Mouse (Mus musculus): ENCODE results near the gene 3830406C13Rik. TPM values are rescaled to one million over a fixed set of nuclear protein-coding genes. Genes with fewer than 3 reads are reported as not detected.

3830406C13Rik gene
- polyA plus RNA-seq, 1 experiment: 7.2 TPM

DNA sequence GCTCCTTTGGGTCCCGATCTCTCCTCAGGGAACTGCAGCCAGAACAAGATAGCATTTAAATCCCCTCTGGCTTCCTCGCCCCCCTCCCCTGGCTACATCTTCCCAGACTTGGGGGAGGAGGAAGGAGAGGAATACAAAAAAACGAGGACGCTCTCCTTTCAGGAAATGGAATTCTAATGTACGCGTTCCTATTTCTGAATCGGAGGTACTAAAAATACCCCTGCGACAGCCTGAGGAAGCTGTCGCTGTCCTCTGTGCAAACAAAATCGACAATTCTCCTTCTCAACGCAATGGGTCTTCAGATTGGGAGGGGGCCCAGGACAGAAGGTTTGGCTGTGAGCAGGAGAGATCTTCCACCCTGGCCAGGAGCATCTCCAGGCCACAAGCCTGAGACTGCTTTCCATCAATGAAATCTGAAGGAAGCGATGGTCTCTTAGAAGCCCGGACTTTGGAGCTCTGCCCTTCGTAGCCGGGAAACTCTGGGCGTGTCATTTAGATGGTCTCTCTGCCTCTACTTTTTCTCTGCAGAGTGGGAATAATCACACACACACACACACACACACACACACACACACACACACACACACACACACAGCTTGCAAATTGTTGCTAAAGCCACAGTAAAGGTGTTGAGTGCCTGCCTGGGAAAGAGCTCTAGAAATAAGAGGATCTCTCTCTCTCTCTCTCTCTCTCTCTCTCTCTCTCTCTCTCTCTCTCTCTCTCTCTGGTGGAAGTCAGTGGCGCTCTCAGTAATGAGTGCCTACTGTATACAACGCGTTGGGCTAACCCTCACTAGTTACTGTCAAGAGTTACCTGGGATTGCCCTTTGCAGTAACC lies 56.5 kb downstream of the 3830406C13Rik start:
- no peak overlapping the region for H3K4me3 ChIP-seq (ENCODE audit: insufficient read depth, poor library complexity, severe bottlenecking)

DNA sequence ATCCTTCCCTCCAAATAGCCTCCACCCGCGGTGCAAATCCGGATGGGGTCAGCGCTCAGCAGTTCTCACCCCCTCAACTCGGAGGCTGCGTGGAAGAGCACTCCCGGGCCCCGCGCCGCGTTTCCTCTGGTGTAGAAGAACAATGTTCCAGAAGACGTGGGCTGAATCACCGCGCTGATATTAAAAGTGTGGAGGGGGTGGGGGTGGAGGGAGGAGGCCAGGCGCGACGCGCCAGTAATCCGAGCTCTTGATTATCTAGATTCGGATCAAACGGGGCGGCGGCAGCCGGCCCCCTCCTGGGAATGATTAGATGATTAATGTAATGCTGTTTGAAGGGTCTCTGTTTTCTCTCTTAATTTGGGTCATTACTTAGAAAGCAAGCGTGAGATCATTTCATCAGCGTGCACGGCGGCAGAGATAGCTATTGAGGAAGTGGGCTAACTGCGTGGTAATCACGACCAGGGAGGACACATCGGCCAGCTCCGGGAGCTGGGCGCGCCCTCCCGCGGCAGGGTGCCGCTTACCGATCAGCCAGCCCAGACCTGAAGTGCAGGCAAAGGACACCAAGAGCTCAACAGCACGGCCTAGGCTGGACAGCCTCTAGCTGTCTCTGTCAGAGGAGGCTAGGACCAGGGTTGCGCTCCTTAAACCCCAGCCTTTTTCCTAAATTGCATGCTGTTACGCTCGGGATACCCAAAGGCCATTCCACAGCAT lies 57.3 kb downstream of the 3830406C13Rik start:
- H3K79me2 ChIP-seq (ENCODE audit: control insufficient read depth, insufficient read depth): no peaks in the 10 kb centered on the region
- H3ac ChIP-seq (ENCODE audit: control insufficient read depth, insufficient read length, low read depth): no peak overlapping the region
- H3K36me3 ChIP-seq (ENCODE audit: control insufficient read depth, insufficient read depth): no peaks in the 10 kb centered on the region
- no peak for TF ChIP-seq MAX (IDR thresholded peaks at IDR 0.05)
- no peak for TF ChIP-seq CEBPB (IDR thresholded peaks at IDR 0.05; ENCODE audit: low read depth)
- TF ChIP-seq USF1 (IDR thresholded peaks at IDR 0.05; ENCODE audit: low read depth): no peak
- no peak for TF ChIP-seq CTCF (IDR thresholded peaks at IDR 0.05; ENCODE audit: control insufficient read depth, insufficient read depth, insufficient read length)
- no peak for TF ChIP-seq MYOG (IDR thresholded peaks at IDR 0.05; ENCODE audit: control insufficient read depth, extremely low read depth, insufficient read length)
- TF ChIP-seq FOSL1 (IDR thresholded peaks at IDR 0.05; ENCODE audit: insufficient read depth, low read length, poor library complexity, severe bottlenecking): no peak
- TF ChIP-seq MYOD1 (IDR thresholded peaks at IDR 0.05; ENCODE audit: control insufficient read depth, insufficient read length, low read depth): no peak
- H3K4me3 ChIP-seq (ENCODE audit: insufficient read depth, poor library complexity, severe bottlenecking): no peak overlapping the region
- peaks cover 77% of the 10 kb centered on the region for H3K27me3 ChIP-seq (ENCODE audit: control insufficient read depth, insufficient read depth, insufficient read length)
- H3K79me3 ChIP-seq (ENCODE audit: low read depth): no peaks in the 10 kb centered on the region

More for the DNA sequence above, 56.5 kb downstream of the 3830406C13Rik start:
- peaks cover 71% of the 10 kb centered on the region for H3K27me3 ChIP-seq (ENCODE audit: control insufficient read depth, insufficient read depth, insufficient read length)
- H3K79me3 ChIP-seq (ENCODE audit: low read depth): no peaks in the 10 kb centered on the region
- TF ChIP-seq MAX (IDR thresholded peaks at IDR 0.05): no peak
- no peak for TF ChIP-seq FOSL1 (IDR thresholded peaks at IDR 0.05; ENCODE audit: insufficient read depth, low read length, poor library complexity, severe bottlenecking)
- no peak for TF ChIP-seq MYOG (IDR thresholded peaks at IDR 0.05; ENCODE audit: control insufficient read depth, extremely low read depth, insufficient read length)
- no peak for TF ChIP-seq USF1 (IDR thresholded peaks at IDR 0.05; ENCODE audit: low read depth)
- no peak for TF ChIP-seq CEBPB (IDR thresholded peaks at IDR 0.05; ENCODE audit: low read depth)
- TF ChIP-seq CTCF (IDR thresholded peaks at IDR 0.05; ENCODE audit: control insufficient read depth, insufficient read depth, insufficient read length): no peak
- no peak for TF ChIP-seq MYOD1 (IDR thresholded peaks at IDR 0.05; ENCODE audit: control insufficient read depth, insufficient read length, low read depth)
- no peaks in the 10 kb centered on the region for H3K36me3 ChIP-seq (ENCODE audit: control insufficient read depth, insufficient read depth)
- H3ac ChIP-seq (ENCODE audit: control insufficient read depth, insufficient read length, low read depth): no peak overlapping the region
- H3K79me2 ChIP-seq (ENCODE audit: control insufficient read depth, insufficient read depth): no peaks in the 10 kb centered on the region

DNA sequence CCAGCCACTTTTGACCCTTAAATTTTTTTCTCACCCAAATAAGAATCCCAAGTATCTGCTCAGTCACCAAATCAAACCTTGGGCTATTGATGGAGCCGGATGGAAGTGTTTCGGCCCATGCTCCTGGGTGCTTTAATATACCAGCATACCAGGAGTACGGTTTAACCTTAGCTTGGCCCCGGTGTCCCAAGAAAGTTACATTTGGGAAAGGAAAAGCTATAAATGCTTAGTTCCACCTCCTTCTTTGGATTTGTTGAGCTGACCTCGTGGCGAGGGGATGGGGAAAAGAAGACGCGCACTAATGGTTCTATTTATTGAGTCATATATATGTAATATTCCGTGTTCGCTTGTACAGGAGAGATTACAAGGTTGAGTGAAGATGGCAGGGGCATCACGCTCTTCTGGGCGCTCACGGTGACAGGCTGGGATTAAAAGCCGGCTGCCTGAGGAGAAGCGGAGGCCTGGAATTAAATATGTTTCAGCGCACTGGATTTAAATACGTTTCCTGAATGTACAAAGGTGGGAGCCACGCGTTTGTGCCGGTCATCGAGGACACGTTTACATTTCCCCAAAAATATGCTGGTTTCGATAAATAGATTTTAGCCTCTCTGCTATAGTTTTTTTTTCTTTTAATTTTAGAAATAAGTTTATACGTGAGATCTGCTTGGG lies 58.0 kb downstream of the 3830406C13Rik start:
- TF ChIP-seq USF1 (IDR thresholded peaks at IDR 0.05; ENCODE audit: low read depth) (no peak), MAX (IDR thresholded peaks at IDR 0.05) (no peak), CEBPB (IDR thresholded peaks at IDR 0.05; ENCODE audit: low read depth) (no peak), FOSL1 (IDR thresholded peaks at IDR 0.05; ENCODE audit: insufficient read depth, low read length, poor library complexity, severe bottlenecking) (no peak), CTCF (IDR thresholded peaks at IDR 0.05; ENCODE audit: control insufficient read depth, insufficient read depth, insufficient read length) (no peak), MYOD1 (IDR thresholded peaks at IDR 0.05; ENCODE audit: control insufficient read depth, insufficient read length, low read depth) (no peak), MYOG (IDR thresholded peaks at IDR 0.05; ENCODE audit: control insufficient read depth, extremely low read depth, insufficient read length) (no peak)
- Histone ChIP-seq H3K36me3 (ENCODE audit: control insufficient read depth, insufficient read depth) (no peaks in the 10 kb centered on the region), H3K79me2 (ENCODE audit: control insufficient read depth, insufficient read depth) (no peaks in the 10 kb centered on the region), H3K4me3 (ENCODE audit: insufficient read depth, poor library complexity, severe bottlenecking) (no peak overlapping the region), H3K79me3 (ENCODE audit: low read depth) (no peaks in the 10 kb centered on the region), H3K27me3 (ENCODE audit: control insufficient read depth, insufficient read depth, insufficient read length) (peaks cover 82% of the 10 kb centered on the region), H3ac (ENCODE audit: control insufficient read depth, insufficient read length, low read depth) (no peak overlapping the region)

DNA sequence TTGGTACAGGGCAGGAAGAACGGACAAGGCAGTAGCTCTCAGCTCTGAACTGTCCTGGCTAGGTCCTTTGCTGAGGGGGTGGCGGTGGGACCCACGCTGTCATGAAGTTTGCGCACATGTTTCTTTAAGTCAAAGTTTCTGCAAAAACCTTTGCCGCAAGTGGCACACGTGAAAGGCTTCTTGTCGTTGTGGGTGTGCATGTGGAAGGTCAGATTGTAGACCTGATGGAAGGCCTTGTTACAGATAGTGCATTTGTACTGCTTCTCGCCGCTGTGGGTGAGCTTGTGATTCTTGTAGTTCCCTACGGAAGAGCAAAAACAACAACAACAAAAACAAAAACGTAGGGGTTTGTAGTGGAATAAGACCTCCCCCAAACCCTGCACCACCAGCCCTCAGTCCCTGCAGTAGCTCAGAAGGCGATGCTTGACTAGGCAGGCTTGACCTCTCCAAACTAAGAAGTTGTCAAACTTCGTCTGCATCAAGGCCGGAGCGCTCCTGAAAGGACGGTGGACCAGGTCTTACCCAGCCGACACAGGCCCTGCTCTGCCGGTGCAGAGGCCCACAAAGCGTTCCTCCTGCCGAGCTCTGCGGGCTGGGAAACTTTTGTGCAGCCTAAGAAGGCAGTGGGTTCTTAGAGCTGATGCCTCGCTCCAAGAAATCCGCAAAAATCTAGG lies 58.6 kb downstream of the 3830406C13Rik start:
- peaks cover 83% of the 10 kb centered on the region for H3K27me3 ChIP-seq (ENCODE audit: control insufficient read depth, insufficient read depth, insufficient read length)
- TF ChIP-seq MYOD1 (IDR thresholded peaks at IDR 0.05; ENCODE audit: control insufficient read depth, insufficient read length, low read depth): no peak
- no peak for TF ChIP-seq CTCF (IDR thresholded peaks at IDR 0.05; ENCODE audit: control insufficient read depth, insufficient read depth, insufficient read length)
- no peak for TF ChIP-seq CEBPB (IDR thresholded peaks at IDR 0.05; ENCODE audit: low read depth)
- no peak for TF ChIP-seq MYOG (IDR thresholded peaks at IDR 0.05; ENCODE audit: control insufficient read depth, extremely low read depth, insufficient read length)
- TF ChIP-seq FOSL1 (IDR thresholded peaks at IDR 0.05; ENCODE audit: insufficient read depth, low read length, poor library complexity, severe bottlenecking): no peak
- TF ChIP-seq USF1 (IDR thresholded peaks at IDR 0.05; ENCODE audit: low read depth): no peak
- no peak for TF ChIP-seq MAX (IDR thresholded peaks at IDR 0.05)
- no peak overlapping the region for H3ac ChIP-seq (ENCODE audit: control insufficient read depth, insufficient read length, low read depth)
- no peaks in the 10 kb centered on the region for H3K79me2 ChIP-seq (ENCODE audit: control insufficient read depth, insufficient read depth)
- no peak overlapping the region for H3K4me3 ChIP-seq (ENCODE audit: insufficient read depth, poor library complexity, severe bottlenecking)
- no peaks in the 10 kb centered on the region for H3K36me3 ChIP-seq (ENCODE audit: control insufficient read depth, insufficient read depth)
- H3K79me3 ChIP-seq (ENCODE audit: low read depth): no peaks in the 10 kb centered on the region

Measured in C2C12 (cell line).